Mouse (Mus musculus): ENCODE data around the gene Pcolce2.

DNA sequence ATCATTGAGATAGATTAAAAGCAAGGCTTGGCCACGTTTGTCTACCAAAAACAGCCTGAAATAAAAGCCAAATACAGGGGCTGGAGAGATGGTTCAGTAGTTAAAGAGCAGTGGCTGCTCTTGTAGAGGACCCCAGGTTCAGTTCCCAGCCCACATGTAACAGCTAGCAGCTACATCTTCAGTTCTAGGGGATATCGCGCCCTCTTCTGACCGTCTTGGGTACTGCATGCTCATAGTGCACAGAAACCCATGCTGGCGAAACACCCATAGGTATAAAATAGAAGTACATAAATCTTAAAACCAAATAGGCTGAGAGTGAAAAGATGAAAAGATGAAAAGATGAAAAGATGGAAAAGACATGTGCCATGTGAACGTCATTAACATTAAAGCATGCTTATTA is 35.4 kb downstream of the Pcolce2 start:
- TF ChIP-seq CTCF (IDR thresholded peaks at IDR 0.05; ENCODE audit: borderline replicate concordance, insufficient read depth, low read depth, low read length) (peak; percentile 38; the same call in 1 of the 2 replicates), POLR2A (IDR thresholded peaks at IDR 0.05; ENCODE audit: borderline replicate concordance, insufficient read depth, low read length) (no peak)
